Mouse (Mus musculus): ENCODE results near the gene Zfp846. TPM values are rescaled to one million over a fixed set of nuclear protein-coding genes. Genes with fewer than 3 reads are reported as not detected.
"Not testable (repeated sequence)": the region's sequence is repeated elsewhere in the genome, so short reads cannot be mapped to it uniquely, and the experiment has no call there.

The Zfp846 gene
- total RNA-seq, 2 experiments from 2014 or later = 2.6 to 3.0 TPM

DNA sequence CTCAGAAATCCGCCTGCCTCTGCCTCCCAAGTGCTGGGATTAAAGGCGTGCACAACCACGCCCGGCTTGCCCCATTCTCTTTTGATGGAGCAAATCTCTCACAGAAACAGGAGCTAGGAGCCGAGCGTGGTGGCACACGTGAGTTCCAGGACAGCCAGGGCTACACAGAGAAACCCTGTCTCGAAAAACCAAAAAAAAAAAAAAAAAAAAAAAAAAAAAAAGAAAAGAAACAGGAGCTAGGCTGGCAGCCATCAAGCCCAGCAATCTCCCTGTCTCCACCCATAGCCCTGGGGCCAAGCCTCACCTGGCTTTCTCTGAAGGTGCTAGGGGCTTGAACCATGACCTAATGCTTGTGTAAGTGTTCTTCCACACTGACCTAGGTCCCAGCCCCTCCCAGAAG is 54.6 kb downstream of the Zfp846 start:
- DNase-seq; intact Hi-C loops (cut with DNase I): not testable (repeated sequence)

DNA sequence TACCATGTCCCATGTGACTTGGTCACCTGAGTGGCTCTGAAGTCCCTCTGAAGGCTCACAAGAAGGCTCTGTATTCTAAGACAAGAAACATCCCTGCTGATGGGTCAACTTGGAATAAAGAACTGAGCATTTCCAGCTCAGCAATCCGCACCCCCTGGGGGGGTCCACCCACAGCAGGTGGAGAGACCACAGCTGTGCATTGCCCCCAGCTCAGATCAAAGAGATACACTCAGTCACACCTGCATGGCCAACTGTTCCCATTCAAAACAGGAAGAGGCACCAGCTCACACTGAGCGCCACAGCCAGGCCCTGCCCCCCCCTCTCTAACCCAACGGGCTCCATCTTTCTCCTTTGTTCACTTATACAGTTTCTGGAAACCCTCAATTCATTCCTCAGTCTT is 55.2 kb downstream of the Zfp846 start:
- intact Hi-C loops (cut with DNase I) = no loop called here
- DNase-seq = no peak

DNA sequence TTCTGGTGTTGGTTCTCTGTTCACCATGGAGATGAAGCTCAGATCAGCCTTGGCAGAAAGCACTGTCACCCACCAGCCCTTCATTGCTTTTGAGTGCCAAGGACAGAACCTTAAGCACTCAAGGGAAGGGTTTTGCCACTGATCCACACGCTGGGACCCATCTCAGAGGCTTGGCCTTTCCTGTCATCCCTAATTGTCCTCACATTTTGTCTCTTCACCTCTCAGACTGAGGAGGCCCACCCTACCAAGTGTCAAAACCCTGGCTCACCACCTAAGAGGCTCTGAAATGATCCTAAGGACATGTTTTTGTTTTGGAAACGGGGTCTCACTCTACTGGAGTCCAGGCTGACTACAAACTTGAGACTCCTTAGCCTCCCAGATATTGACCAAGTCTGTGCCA is 55.7 kb downstream of the Zfp846 start:
- no peak for DNase-seq
- intact Hi-C loops (cut with DNase I) = no loop called here

GRCm38 (mm10) chr9:20638552-20638951 is 57.5 kb downstream of the Zfp846 start:
- no peak for DNase-seq

DNA sequence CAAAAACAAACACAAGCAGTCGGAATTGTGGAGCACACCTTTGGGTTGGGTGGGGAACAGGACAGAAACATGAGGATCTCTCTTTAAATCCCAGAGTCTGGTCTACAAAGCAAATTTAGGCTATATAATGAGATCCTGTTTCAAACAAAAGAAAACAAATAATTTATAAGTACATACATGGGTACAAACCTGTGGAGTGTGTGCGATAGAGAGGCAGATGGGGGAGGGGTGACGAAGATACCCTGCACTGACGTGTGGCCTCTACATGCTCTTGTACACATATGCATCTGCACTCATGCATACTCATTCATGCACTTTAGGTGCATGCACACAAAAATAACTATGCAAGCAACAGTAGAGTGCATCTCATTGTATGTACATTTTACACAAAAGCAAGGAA is 58.4 kb downstream of the Zfp846 start:
- intact Hi-C loops (cut with DNase I) = no loop called here
- no peak for DNase-seq

More at GRCm38 (mm10) chr9:20638552-20638951, 57.5 kb downstream of the Zfp846 start:
- intact Hi-C loops (cut with DNase I) = no loop called here

GRCm38 (mm10) chr9:20641501-20641900 is 60.4 kb downstream of the Zfp846 start:
- no peak for DNase-seq
- intact Hi-C loops (cut with DNase I) = no loop called here

DNA sequence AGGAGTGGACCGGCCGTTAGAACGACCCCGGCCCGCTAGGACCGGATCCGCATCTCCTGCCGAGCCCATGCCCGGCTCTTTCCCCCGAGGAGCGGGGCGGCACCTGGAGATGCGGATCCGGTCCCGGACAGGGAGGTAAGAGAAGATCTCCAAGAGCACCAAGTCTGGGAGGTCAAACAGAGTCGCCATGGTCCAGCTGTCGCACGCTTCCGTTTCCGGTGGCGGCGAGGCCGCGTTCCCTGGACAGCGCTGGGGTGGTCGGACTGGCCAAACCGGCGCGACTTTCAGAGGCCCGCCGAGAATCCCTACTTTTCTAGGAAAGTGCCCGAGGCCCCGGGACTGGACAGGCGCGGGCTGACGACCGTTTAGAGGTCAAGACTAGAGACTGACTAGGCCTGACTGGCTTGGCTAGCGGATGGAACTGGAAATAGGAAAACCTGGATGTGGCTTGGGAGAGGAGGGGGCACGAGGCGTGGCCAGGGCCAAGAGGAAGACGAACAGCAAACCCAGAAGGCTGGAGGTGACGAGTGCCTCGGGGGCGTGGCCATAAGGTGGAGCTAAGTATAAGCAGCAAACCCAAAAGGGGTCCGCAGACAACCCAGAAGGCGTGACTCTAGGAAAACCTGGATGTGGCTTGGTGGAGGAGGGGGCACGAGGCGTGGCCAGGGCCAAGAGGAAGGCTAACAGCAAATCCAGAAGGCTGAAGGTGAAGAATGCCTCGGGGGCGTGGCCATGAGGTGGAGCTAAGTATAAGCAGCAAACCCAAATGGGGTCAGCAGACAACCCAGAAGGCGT is 61.2 kb downstream of the Zfp846 start, which contains the start of gene Ubl5:
Gene Ubl5 (plus strand): TSS at position 778 of the 795 bp plus-strand sequence.
- intact Hi-C loops (cut with DNase I) = no loop called here
- DNase-seq = peak; percentile 58 to 74

DNA sequence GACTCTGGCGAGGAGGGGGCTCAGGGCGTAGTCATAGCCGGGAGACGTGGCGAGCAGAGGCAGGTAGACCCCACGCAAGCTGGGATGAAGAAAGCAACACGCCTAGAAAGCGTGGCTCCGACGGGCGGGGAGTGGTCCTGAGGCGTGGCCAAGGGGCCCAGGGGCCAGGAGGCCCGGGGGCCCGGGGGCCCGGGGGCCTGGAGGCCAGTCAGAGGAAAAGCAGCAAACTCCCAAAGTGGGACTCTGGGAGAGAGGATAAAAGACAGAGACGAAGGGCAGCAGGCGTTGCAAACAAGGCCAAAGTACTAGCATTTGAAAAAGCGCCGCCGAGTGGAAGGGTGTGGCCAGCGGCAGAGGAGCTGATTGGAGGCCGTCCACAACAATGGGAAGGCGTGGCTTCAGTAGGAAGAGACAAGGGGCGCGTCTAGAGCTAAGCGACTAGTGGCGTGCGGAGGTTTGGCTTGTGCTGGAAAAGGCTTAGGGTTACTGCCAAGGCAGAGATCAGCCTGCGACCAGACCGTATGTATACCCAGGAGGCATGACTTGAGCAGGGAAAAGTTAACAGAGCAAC is 61.9 kb downstream of the Zfp846 start:
- intact Hi-C loops (cut with DNase I) = no loop called here
- DNase-seq = peak; percentile 62 to 69

DNA sequence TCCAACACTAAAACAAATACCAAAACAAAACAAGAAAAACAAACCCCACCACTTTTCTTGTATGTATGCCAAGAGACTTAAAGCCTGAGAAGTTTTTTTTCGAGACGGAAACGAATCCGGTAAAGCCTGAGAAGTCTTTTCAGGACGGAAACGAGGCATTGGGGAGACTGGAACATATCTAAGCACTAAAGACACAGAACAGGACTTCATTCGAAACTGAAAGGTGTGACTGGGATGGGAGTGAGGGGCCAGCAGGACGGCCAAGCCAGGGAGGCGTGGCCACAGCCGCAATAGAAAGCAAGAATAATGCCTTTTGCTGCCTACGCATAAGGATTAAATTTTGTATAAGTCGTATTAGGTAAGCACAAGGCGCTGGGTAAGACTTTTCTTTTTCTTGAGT is 62.7 kb downstream of the Zfp846 start:
- intact Hi-C loops (cut with DNase I) = no loop called here

DNA sequence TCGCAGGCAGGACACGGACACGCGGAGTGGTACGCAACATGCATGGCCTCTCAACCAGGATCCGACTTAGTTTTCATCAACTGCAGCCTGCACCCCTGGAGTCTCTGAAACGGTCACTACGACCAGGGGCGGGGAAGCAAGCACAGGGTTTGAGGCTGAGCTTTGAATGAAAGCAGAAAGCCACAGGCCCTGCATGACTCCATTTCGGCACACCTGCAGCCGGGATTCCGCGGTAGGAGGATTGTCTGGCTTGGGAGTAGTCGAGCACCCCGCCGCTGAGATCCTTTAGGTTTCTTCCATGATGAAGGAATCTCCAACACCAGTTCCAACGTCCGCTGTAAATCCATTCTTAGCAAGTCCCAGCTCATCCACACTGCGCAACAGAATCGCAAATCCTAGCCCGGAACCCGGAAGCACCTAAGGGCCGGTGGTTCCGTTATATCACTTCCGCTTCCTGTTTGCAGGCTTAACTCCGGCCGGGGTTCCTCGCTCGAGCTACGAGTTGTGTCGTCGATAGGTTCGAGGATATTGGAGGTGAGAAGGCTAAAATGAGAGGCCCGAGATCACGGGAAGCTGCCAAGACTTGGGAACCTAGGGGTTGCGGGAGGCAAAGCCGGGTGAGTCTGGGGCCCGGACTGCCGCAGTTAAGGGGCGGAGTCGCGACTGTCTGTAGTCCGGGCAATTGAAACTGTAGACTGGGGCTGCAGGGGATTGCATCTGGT is 63.4 kb downstream of the Zfp846 start, which contains the start of gene Fbxl12:
Gene Fbxl12 (minus strand): TSS at position 408 of the 722 bp plus-strand sequence.
- intact Hi-C loops (cut with DNase I) = no loop called here

More for the DNA sequence above, 62.7 kb downstream of the Zfp846 start:
- DNase-seq = no peak

DNA sequence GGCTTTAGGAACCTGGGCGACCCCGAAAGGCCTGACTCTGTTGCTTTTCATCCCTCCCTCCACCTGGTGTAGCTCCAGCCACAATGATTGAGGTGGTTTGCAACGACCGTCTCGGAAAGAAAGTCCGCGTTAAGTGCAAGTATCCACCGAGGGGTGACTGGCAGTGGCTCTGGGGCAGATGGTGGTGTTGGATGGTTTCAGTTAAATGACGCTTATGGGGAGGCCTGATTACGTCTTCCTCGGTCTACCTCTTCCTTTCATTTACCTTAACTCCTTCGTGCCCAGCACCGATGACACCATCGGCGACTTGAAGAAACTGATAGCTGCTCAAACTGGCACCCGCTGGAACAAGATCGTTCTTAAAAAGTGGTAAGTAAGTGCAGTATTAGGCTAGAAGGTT is 64.0 kb downstream of the Zfp846 start:
- intact Hi-C loops (cut with DNase I) = no loop called here
- no peak for DNase-seq

More for the DNA sequence above, 63.4 kb downstream of the Zfp846 start, which contains the start of gene Fbxl12:
- peak; percentile 46 to 73 for DNase-seq

DNA sequence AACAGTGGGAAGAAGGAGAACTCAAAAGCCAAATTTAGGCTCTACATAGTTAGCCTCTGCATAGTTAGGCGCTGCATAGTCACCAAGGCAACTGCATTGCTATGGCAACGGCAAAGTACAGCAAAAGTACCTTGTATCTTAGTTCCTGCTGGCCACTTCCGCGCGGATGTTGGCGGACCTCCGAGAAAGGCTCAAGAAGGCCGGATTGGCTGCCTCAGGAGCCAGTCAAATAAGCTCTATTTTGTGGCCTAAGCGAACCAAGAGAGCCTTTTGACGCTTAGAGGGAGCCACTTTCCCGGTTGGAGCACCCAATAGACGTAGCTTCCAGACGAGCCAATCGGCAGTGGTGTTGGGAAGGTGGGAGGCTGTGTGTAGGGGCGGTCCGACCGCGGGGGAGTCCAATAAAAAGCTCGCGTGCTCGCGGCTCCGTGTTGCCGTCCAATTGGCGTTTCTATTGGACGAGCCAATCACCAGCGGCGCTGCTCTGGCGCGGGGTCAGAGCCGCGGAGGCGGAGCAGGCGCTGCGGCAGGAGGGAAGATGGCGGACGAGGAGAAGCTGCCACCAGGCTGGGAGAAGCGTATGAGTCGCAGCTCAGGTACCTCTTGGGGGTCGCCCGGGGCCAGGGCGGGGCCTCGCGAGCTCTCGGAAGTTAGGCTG is 70.6 kb downstream of the Zfp846 start, which contains the start of gene Pin1:
Gene Pin1 (plus strand): TSS at position 494 of the 658 bp plus-strand sequence.
- peak; percentile 96 to 97 for DNase-seq
- intact Hi-C loops (cut with DNase I) = loop anchor here (5.0 kb wide), 1 partner anchor 184 kb away; no protein-coding TSS in a partner anchor

- no peak for DNase-seq
- intact Hi-C loops (cut with DNase I) = loop anchor here (5.0 kb wide), 1 partner anchor 185 kb away; no protein-coding TSS in a partner anchor
These were observed 71.2 kb downstream of the Zfp846 start for GRCm38 (mm10) chr9:20652260-20652658.

GRCm38 (mm10) chr9:20653859-20654258 is 72.8 kb downstream of the Zfp846 start:
- intact Hi-C loops (cut with DNase I) = loop anchor here (5.0 kb wide), 1 partner anchor 187 kb away; no protein-coding TSS in a partner anchor
- DNase-seq = no peak

Other genes starting within 250 kb of the Zfp846 start
- gene Olfr18, start 245.2 kb upstream of the Zfp846 start, total RNA-seq (2021) = not detected
- gene Zfp560, start 196.1 kb upstream of the Zfp846 start, total RNA-seq (2021) = 10 to 100 TPM in 1 of 2 experiments, 1 to 10 TPM in 1; 9.2 to 10.8 TPM
- gene Zfp26, start 121.1 kb upstream of the Zfp846 start, total RNA-seq (2021) = 1 to 10 TPM; 7.6 to 9.4 TPM
- gene Zfp426, start 88.5 kb upstream of the Zfp846 start, total RNA-seq (2021) = 1 to 10 TPM; 6.1 to 8.2 TPM
- gene Zfp266, start 59.9 kb upstream of the Zfp846 start, total RNA-seq (2021) = 10 to 100 TPM; 14.0 to 16.2 TPM
- gene Ubl5, start 61.6 kb downstream of the Zfp846 start, total RNA-seq (2021) = 100 to 1,000 TPM; 163 to 198 TPM
- gene Fbxl12, start 63.5 kb downstream of the Zfp846 start, total RNA-seq (2021) = 1 to 10 TPM; 4.7 to 6.0 TPM
- gene Pin1, start 70.8 kb downstream of the Zfp846 start, total RNA-seq (2021) = 10 to 100 TPM; 12.6 to 13.4 TPM
- under 1 TPM in 1 of 2 experiments, not detected in 1; 0.13 TPM for gene Olfm2, start 165.1 kb downstream of the Zfp846 start, total RNA-seq (2021)
- 10 to 100 TPM; 26.1 to 33.6 TPM for gene Col5a3, start 233.8 kb downstream of the Zfp846 start, total RNA-seq (2021)
- gene Rdh8, start 237.2 kb downstream of the Zfp846 start, total RNA-seq (2021) = under 1 TPM; 0.17 to 0.23 TPM

Data from gastrocnemius, postnatal 36 days (tissue).